Mouse (Mus musculus): ENCODE measurements around the gene Orm1. TPM values are rescaled to one million over a fixed set of nuclear protein-coding genes. Genes with fewer than 3 reads are reported as not detected.

Gene Orm1
- total and polyA plus RNA-seq, 3 experiments: not detected

DNA sequence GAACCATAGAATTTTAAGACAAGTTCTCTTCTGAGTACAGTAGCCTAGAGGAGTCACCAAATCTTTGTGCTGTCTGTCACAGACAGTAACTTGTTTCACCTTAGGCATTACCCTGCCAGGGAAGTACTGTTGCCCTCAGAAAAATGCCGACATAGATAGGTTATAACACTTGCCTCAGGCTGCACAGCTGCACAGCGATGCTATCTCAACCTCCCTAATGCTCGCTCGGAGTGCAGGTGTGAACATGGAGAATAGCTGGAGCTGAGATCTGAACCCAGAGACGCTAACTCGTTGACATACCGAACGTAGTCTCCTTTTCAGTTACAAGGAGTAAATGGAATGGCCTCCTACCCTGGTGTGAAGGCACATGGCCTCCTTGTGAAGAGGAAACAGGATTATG, 46.2 kb upstream of the Orm1 start:
- Histone ChIP-seq H3K9ac (ENCODE audit: insufficient read depth, low read depth) (no peak overlapping the region), H3K27ac (ENCODE audit: insufficient read depth, low read depth) (no peak overlapping the region), H3K36me3 (replicated peaks in 1 of 2; ENCODE audit: control insufficient read depth in 1 of 2, insufficient read depth in 1 of 2, low read length in 1 of 2) (no peaks in the 10 kb centered on the region), H3K9me3 (replicated peaks; ENCODE audit: low read length) (no peaks in the 10 kb centered on the region), H3K4me1 (ENCODE audit: control insufficient read depth in 1 of 2, insufficient read depth in 2 of 2) (0 out of 4 replicates have a peak, but pooled peaks cover 0 to 4% of the 10 kb centered on the region in 2 experiments), H3K27me3 (replicated peaks) (peaks cover 95% of the 10 kb centered on the region), H3K4me3 (replicated peaks in 1 of 3; ENCODE audit: low read depth in 2 of 3, low read length in 2 of 3, poor library complexity in 1 of 3) (no peak overlapping the region), H3K4me2 (ENCODE audit: insufficient read depth, low read depth, poor library complexity, severe bottlenecking) (no peak overlapping the region), H3K79me2 (replicated peaks; ENCODE audit: control insufficient read depth, extremely low read depth, insufficient read depth, poor library complexity, severe bottlenecking) (no peaks in the 10 kb centered on the region)
- dilution Hi-C loops (cut with MboI; ENCODE audit: extremely low pct_ligation_motif_present, extremely low pct_unique_long_range_greater_than_20kb, low sequenced_read_pairs) (no loop called here), in situ Hi-C loops (cut with MboI; ENCODE audit: low pct_ligation_motif_present, low pct_unique_long_range_greater_than_20kb, low sequenced_read_pairs) (no loop called here)
- DNase-seq (ENCODE audit: extremely low read depth): no peak
- no peak for TF ChIP-seq JUND (conservative IDR thresholded peaks at IDR 0.05; ENCODE audit: low read depth, low read length)
- TF ChIP-seq POLR2AphosphoS2 (IDR thresholded peaks at IDR 0.05; ENCODE audit: low read depth, low read length): no peak

DNA sequence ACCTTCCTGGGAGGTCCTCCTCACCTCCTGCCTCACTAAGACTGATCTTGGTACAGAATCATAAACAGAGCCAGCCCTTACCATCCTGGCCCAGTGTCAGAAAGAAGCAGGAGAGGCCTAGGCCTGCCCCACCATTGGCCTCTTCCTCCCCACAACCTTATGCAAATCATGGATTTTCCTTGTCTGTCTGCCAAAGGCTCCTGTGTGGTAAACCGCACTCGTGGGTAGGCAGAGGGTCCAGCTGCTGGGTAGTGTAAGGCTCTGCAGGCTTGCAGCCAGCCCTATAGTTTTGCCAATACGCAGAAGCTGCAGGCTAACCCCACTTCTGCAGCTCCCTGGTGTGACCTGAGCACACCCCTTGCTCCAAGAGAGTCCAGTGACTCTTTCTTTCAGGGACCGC, 41.7 kb upstream of the Orm1 start:
- H3K4me3 ChIP-seq (replicated peaks in 1 of 3; ENCODE audit: low read depth in 2 of 3, low read length in 2 of 3, poor library complexity in 1 of 3): no peak overlapping the region
- H3K36me3 ChIP-seq (replicated peaks in 1 of 2; ENCODE audit: control insufficient read depth in 1 of 2, insufficient read depth in 1 of 2, low read length in 1 of 2): no peaks in the 10 kb centered on the region
- TF ChIP-seq GABPA (IDR thresholded peaks at IDR 0.05; ENCODE audit: insufficient replicate concordance, low read depth, low read length) (no peak), CTCF (conservative IDR thresholded peaks at IDR 0.05 in 1 of 2, IDR thresholded peaks at IDR 0.05 in 1 of 2; ENCODE audit: low read depth in 2 of 2, low read length in 2 of 2) (no peak), RCOR1 (conservative IDR thresholded peaks at IDR 0.05; ENCODE audit: low read depth, low read length) (no peak), ZNF384 (IDR thresholded peaks at IDR 0.05; ENCODE audit: low read depth, low read length) (no peak), JUN (IDR thresholded peaks at IDR 0.05; ENCODE audit: insufficient read depth, low read depth, low read length) (no peak), KAT2A (IDR thresholded peaks at IDR 0.05; ENCODE audit: insufficient replicate concordance, low read length) (no peak), POLR2A (IDR thresholded peaks at IDR 0.05; ENCODE audit: low read depth, low read length) (no peak), PAX5 (IDR thresholded peaks at IDR 0.05; ENCODE audit: low read length) (no peak), MEF2A (IDR thresholded peaks at IDR 0.05; ENCODE audit: borderline replicate concordance, low read depth, low read length) (no peak), POLR2AphosphoS2 (IDR thresholded peaks at IDR 0.05; ENCODE audit: low read depth, low read length) (no peak), MAFK (IDR thresholded peaks at IDR 0.05; ENCODE audit: insufficient replicate concordance, low read length) (no peak), IRF4 (IDR thresholded peaks at IDR 0.05; ENCODE audit: low read depth, low read length) (no peak), MAX (IDR thresholded peaks at IDR 0.05; ENCODE audit: low read length) (no peak), CHD1 (IDR thresholded peaks at IDR 0.05; ENCODE audit: low read depth, low read length) (no peak), ZMIZ1 (IDR thresholded peaks at IDR 0.05; ENCODE audit: low read depth, low read length) (no peak)
- 0 out of 4 replicates have a peak, but pooled peaks cover 0 to 4% of the 10 kb centered on the region in 2 experiments for H3K4me1 ChIP-seq (ENCODE audit: control insufficient read depth in 1 of 2, insufficient read depth in 2 of 2)
- DNase-seq (ENCODE audit: extremely low read depth): no peak
- no peaks in the 10 kb centered on the region for H3K79me2 ChIP-seq (replicated peaks; ENCODE audit: control insufficient read depth, extremely low read depth, insufficient read depth, poor library complexity, severe bottlenecking)
- H3K4me2 ChIP-seq (ENCODE audit: insufficient read depth, low read depth, poor library complexity, severe bottlenecking): no peak overlapping the region
- in situ Hi-C loops (cut with MboI; ENCODE audit: low pct_ligation_motif_present, low pct_unique_long_range_greater_than_20kb, low sequenced_read_pairs): no loop called here
- no peak overlapping the region for H3K27ac ChIP-seq (ENCODE audit: insufficient read depth, low read depth)
- H3K9ac ChIP-seq (ENCODE audit: insufficient read depth, low read depth): no peak overlapping the region
- dilution Hi-C loops (cut with MboI; ENCODE audit: extremely low pct_ligation_motif_present, extremely low pct_unique_long_range_greater_than_20kb, low sequenced_read_pairs): no loop called here
- H3K27me3 ChIP-seq (replicated peaks): peaks cover 96% of the 10 kb centered on the region
- H3K9me3 ChIP-seq (replicated peaks; ENCODE audit: low read length): no peaks in the 10 kb centered on the region

All from CH12.LX (cell line).